Mouse (Mus musculus) liver, embryonic 14.5 days (tissue): ENCODE measurements at regions not wholly inside any gene's neighbourhood (a gene's known extent, or its start where the extent isn't known, plus 50 kb on each side); places are given as distances from the start of the nearest gene placed in this dataset.

Source experiments
- CTCF ChIP-seq: IDR thresholded peaks from 2 replicates; pipeline ENCODE4 v1.5.1; 2016; ENCODE audit warnings: antibody characterized with exemption, low read depth, control low read depth
- EP300 ChIP-seq: IDR thresholded peaks from 2 replicates; pipeline ENCODE4 v1.6.1; 2016; ENCODE audit warnings: antibody characterized with exemption, low read depth

- TF ChIP-seq EP300 (no peak), CTCF (no peak)
These were observed 126.8 kb upstream of the Adgrl2 start for GRCm38 (mm10) chr3:149117018-149117683.
